Mouse (Mus musculus) skeletal muscle tissue, adult 2 months (tissue): ENCODE measurements around the gene Nsmce1.
"Not testable (repeated sequence)": the region's sequence is repeated elsewhere in the genome, so short reads cannot be mapped to it uniquely, and the experiment has no call there.

Source experiments
- DNase-seq: peaks from one replicate; pipeline ENCODE4 v3.0.0-alpha.2; 2012; ENCODE audit warnings: low read depth, low spot score

The Nsmce1 gene

DNA sequence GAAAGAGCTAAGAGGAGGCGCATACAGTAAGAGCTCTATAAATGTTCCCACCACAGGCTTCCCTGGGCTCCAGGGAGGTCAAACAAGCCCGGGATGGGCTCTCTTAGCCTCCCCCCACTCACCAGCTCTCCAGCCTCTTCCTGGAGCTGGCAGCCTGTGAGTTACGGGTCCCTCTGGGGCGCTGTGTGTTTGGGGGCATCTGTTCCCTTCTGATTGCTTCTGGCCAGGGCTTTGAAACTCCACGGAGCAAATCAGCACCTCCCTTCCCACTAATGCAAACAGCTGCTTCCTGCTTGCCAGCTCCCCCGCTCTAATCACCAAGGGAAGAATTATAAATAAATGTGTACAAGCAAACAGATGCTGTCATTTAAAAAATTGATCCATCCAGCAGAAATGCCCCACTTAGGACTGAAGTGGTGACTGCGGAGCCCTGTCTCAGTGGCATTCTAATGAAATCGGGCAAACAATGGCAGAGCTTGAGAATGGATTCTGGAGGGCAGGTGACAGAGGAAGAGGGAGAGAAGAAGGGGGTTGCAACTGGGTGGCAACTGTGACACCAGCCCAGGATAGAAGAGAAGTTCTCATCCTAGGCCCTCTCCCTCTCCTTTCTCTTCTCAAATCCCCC, 56.6 kb downstream of the Nsmce1 start:
- no peak for DNase-seq

DNA sequence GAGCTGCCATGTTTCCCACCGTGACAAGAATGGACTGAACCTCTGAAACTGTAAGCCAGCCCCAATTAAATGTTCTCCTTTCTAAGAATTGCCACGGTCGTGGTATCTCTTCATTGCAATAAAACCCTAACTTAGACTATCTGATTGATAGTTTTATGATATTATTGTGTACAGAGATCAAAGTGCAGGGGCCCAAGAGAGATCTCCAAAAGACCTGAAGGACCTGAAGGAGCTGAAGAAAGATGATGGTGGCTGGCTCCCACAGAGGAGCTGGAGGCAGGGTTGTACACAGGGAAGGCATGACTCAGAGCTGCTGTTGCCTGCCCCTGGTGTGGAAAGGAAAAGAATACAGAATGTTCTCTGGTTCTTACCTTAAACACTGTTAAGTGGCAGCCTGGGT, 57.5 kb downstream of the Nsmce1 start:
- DNase-seq: no peak

DNA sequence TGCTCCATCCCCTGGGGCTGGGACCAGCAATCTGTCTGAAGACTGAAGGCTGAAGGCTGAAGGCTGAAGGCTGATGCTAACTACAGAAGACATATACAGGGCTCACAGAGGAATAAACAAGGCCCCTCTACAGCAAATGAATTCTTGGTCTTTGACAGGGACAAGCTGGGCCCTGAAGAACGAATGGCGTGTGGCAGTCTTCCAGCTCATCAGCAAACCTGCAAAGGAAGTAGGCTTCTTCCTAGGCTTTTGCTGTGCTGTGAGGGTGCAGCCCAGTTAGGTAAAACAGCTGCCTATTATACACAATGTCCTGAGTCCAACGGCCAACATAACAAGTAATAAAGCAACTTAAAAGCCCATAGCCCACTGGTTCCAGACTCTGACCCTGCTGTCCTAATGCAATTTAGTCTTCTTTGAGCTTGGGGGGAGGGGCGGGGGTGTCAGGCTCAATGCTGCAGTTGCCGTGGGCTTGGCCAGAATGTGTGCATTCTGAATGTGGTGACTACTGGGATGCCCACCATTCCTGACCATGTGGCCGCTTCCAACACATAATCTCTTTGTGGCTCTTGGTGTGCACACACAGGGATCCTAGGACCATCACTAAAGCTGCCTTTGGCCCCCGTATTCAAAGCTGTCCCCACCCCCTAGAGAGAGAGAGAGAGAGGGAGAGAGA, 61.1 kb downstream of the Nsmce1 start:
- no peak for DNase-seq

DNA sequence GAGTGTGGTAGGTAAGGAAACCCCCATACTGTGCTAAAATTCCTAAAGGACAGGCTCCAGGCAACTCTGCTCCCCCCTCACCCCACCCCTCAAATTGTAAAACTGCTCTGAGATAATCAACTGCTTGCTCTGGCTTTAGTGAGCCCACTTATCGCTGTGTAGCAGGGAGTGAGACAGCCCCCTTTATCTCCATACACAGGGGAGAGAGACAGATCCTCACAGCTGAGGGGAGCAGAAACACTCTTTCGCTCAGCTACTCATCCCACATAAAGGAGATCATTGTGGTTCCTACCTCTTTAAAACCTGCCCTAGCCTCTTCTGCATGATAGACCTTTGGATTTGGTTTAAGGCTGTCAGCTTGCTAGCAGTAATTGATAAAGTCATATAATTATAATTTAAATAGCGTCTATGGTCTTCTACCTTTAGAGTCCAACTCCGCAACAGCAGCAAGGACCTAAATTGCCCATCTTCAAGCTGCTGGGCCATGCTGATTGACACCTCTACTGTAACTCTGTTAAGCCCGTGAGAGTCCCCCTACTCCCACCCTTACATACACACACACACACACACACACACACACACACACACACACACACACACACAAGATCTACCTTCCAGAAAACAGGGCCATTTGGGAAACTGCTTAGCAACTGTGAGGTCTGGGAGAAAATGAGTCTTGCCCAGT, 62.4 kb downstream of the Nsmce1 start:
- DNase-seq: not testable (repeated sequence)

DNA sequence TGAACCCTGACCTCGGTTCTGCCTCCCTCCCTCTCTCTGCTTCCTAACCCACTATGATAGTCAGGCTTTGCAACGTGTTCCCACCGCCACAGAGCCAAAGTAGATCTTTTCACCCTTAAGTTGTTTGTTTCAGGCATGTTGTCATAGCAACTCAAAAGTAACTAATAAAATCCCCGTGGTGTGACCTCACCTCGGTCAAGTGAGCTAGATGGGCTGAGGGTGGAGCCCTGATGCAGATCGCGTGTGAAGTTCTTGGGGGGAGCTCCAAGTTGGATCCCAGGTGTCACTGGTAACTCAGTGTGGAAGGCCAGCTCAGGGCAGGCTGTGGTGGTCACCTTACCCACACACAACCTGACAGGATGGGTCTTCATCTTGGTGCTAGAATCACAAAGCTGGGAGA, 63.0 kb downstream of the Nsmce1 start:
- no peak for DNase-seq

DNA sequence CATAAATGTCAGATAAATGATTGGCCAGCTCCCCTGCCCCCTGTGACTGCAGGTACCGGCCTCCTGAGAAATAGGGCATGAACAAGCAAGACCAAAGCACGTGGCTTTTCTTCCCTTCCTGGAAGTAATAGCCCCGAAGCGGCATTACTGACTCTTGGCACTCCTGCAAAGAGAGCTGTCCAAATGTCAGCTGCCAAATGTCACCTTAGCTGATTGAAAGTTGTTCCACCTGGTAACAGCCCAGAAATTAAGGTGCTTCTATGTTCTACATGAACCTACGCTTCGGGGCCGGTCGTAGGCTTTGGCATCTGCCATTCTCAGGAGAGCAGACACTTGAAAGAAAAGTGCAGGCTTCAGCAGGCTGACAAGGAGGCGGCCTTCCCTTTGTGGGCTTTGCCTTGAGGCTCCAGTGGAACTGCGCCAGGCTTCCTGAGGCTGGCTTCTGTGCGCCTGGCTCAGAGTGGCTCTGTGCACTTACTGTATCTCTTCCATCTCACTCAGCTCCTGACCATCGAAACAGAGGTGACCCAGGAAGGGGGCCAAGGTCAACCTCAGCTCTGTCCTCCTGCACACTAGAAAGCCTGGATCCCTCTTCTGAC, 63.8 kb downstream of the Nsmce1 start:
- DNase-seq: no peak

DNA sequence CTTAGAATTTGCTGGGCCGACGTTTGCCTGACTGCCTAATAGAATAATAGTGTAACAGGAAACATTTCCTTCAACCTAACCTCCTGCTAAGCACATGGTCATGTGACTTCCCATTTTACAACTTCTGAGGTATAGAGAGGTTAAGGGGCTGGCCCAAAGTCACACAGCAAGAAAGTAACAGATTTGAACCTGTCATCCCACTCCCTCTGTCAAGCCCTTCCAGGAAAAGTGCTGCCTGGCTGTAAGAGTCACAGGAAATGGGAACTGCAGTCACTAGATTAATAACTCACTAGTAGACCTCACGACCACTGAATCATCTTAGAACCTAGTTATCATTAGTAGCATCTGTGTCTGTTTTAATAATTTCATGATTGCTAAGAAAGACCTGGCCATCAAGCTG, 68.3 kb downstream of the Nsmce1 start:
- no peak for DNase-seq

DNA sequence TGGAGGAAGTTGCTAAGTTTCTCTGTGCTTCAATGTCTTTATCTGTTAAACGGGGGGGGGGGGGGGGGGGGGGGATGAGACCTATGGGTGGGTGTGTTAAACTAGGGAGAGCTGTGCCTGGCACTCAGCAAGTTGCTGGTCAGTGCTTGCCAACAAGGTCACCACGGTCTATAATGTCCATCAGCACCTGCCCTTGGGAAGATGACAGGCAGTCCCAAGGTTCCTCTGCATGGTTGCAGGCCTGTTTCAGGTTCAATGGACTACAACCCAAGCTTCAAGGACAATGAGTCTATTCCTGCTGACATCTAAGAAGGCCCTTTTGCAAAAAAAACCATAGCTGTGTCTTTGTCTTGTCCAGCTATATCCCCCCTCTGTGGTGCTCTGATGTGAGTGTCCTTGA, 69.5 kb downstream of the Nsmce1 start:
- no peak for DNase-seq

DNA sequence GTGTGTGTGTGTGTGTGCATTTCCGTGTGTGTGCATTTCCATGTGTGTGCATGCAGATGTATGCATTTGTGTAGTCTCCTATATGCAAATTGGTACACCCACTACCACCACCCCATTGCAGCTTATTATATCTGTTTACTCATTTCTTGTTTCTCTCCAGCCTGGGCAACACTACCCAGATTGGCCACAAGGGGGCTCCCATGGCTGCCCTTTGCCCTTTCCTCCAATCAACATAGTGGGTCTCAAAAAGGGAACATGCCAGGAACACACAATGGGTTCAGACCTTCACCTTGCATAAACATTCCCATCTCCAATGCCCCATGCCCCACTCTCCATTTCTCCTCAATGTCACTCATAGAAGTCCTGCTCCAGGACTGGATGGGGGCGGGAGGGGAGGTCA, 71.2 kb downstream of the Nsmce1 start:
- no peak for DNase-seq

DNA sequence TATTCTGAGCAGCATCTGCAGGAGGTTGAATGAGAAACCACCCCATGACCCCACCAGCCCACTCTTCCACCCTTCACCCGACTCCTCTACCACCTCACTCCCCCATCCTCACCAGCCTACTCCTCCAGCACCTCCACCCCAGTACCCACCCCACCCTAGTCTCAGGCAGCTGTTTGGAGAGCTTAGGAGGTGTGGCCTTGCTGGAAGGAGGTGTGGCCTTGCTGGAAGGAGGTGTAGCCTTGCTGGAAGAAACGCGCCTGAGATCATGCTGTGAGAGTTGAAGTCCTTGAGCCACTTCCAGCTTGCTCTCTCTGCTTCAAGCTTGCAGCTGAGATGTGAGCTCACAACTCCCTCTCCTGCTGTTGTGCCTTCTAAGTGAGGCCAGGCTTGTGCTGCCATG, 73.0 kb downstream of the Nsmce1 start:
- DNase-seq: no peak
